Mouse (Mus musculus) bone marrow, adult 2 months (tissue): ENCODE results near the gene Tubb3.

Experiments
- CTCF ChIP-seq: fragments of 200-500 bp; IDR thresholded peaks from 2 replicates; pipeline ENCODE4 v1.5.1; 2011; ENCODE audit warnings: low read length, control low read depth; ENCODE audit not compliant: control insufficient read depth, insufficient read depth
- POLR2A ChIP-seq: fragments of 200-500 bp; IDR thresholded peaks from 2 replicates; pipeline ENCODE4 v1.6.1; 2011; ENCODE audit warnings: low read depth, mild to moderate bottlenecking, control low read depth, low read length, borderline replicate concordance; ENCODE audit not compliant: control insufficient read depth

GRCm38 (mm10) chr8:123431616-123432365 lies 20.6 kb downstream of the Tubb3 start:
- TF ChIP-seq POLR2A = no peak
- no peak for TF ChIP-seq CTCF
